Mouse (Mus musculus): ENCODE results near the gene Pbld1. TPM values are rescaled to one million over a fixed set of nuclear protein-coding genes. Genes with fewer than 3 reads are reported as not detected.
A peak's percentile ranks its signal among the peaks of the same experiment; 100 is the strongest.

Pbld1 gene
- polyA plus RNA-seq, 1 experiment from 2014 or later, result 0.58 TPM

- WGBS, result 49% methylated on average over 8 of the region's 8 CpGs
- H3K9ac ChIP-seq (ENCODE audit: low read depth, low read length), result no peak overlapping the region
- ATAC-seq (ENCODE audit: low read depth), result no peak
These were observed 5.6 kb downstream of the Pbld1 start for GRCm38 (mm10) chr10:63065561-63065960.

GRCm38 (mm10) chr10:63065988-63066387, 6.0 kb downstream of the Pbld1 start:
- Histone ChIP-seq H3K27ac (replicated peaks; ENCODE audit: low read depth, low read length) (no peak overlapping the region), H3K27me3 (replicated peaks; ENCODE audit: control insufficient read depth, insufficient read depth, low read length) (no peaks in the 10 kb centered on the region), H3K9me3 (ENCODE audit: control insufficient read depth, low read length) (no peaks in the 10 kb centered on the region), H3K4me3 (ENCODE audit: low read depth, low read length) (no peak overlapping the region), H3K4me1 (ENCODE audit: control insufficient read depth, insufficient read depth, low read length) (no peaks in the 10 kb centered on the region), H3K36me3 (ENCODE audit: control insufficient read depth, insufficient read depth, low read length) (no peaks in the 10 kb centered on the region), H3K9ac (ENCODE audit: low read depth, low read length) (no peak overlapping the region), H3K4me2 (ENCODE audit: low read depth, low read length) (no peak overlapping the region)
- ATAC-seq (ENCODE audit: low read depth), result peak; percentile 88
- peak; percentile 82 for DNase-seq (ENCODE audit: low spot score)
- 13% methylated on average over 5 of the region's 5 CpGs for WGBS

More at GRCm38 (mm10) chr10:63065561-63065960, 5.6 kb downstream of the Pbld1 start:
- Histone ChIP-seq H3K9me3 (ENCODE audit: control insufficient read depth, low read length) (no peaks in the 10 kb centered on the region), H3K4me2 (ENCODE audit: low read depth, low read length) (no peak overlapping the region), H3K36me3 (ENCODE audit: control insufficient read depth, insufficient read depth, low read length) (no peaks in the 10 kb centered on the region), H3K27ac (replicated peaks; ENCODE audit: low read depth, low read length) (no peak overlapping the region), H3K4me3 (ENCODE audit: low read depth, low read length) (no peak overlapping the region), H3K4me1 (ENCODE audit: control insufficient read depth, insufficient read depth, low read length) (no peaks in the 10 kb centered on the region), H3K27me3 (replicated peaks; ENCODE audit: control insufficient read depth, insufficient read depth, low read length) (no peaks in the 10 kb centered on the region)
- no peak for DNase-seq (ENCODE audit: low spot score)

GRCm38 (mm10) chr10:63086304-63086703, 26.3 kb downstream of the Pbld1 start:
- no peak for DNase-seq (ENCODE audit: low spot score)
- Histone ChIP-seq H3K4me3 (ENCODE audit: low read depth, low read length) (no peak overlapping the region), H3K4me2 (ENCODE audit: low read depth, low read length) (no peak overlapping the region), H3K9me3 (ENCODE audit: control insufficient read depth, low read length) (no peaks in the 10 kb centered on the region), H3K9ac (ENCODE audit: low read depth, low read length) (no peak overlapping the region), H3K36me3 (ENCODE audit: control insufficient read depth, insufficient read depth, low read length) (no peaks in the 10 kb centered on the region), H3K27me3 (replicated peaks; ENCODE audit: control insufficient read depth, insufficient read depth, low read length) (no peaks in the 10 kb centered on the region), H3K4me1 (ENCODE audit: control insufficient read depth, insufficient read depth, low read length) (peaks cover 10% of the 10 kb centered on the region), H3K27ac (replicated peaks; ENCODE audit: low read depth, low read length) (no peak overlapping the region)
- no peak for ATAC-seq (ENCODE audit: low read depth)
- 80% methylated on average over 10 of the region's 10 CpGs for WGBS

GRCm38 (mm10) chr10:63089103-63089757, 29.3 kb downstream of the Pbld1 start:
- Histone ChIP-seq H3K9me3 (ENCODE audit: control insufficient read depth, low read length) (no peaks in the 10 kb centered on the region), H3K4me3 (ENCODE audit: low read depth, low read length) (peak overlapping the region; percentile 28), H3K27me3 (replicated peaks; ENCODE audit: control insufficient read depth, insufficient read depth, low read length) (no peaks in the 10 kb centered on the region), H3K27ac (replicated peaks; ENCODE audit: low read depth, low read length) (no peak overlapping the region), H3K4me2 (ENCODE audit: low read depth, low read length) (peak overlapping the region; percentile 56), H3K36me3 (ENCODE audit: control insufficient read depth, insufficient read depth, low read length) (no peaks in the 10 kb centered on the region), H3K4me1 (ENCODE audit: control insufficient read depth, insufficient read depth, low read length) (peaks cover 10% of the 10 kb centered on the region), H3K9ac (ENCODE audit: low read depth, low read length) (peak overlapping the region; percentile 52)
- DNase-seq (ENCODE audit: low spot score) (peak; percentile 56), ATAC-seq (ENCODE audit: low read depth) (peak; percentile 33; the same call in 1 of the 2 replicates)
- 27% methylated on average over 8 of the region's 8 CpGs for WGBS

- no peaks in the 10 kb centered on the region for H3K9me3 ChIP-seq (ENCODE audit: control insufficient read depth, low read length)
- H3K9ac ChIP-seq (ENCODE audit: low read depth, low read length), result peak overlapping the region; percentile 52
- H3K27me3 ChIP-seq (replicated peaks; ENCODE audit: control insufficient read depth, insufficient read depth, low read length), result no peaks in the 10 kb centered on the region
- peak overlapping the region; percentile 56 for H3K4me2 ChIP-seq (ENCODE audit: low read depth, low read length)
- H3K4me1 ChIP-seq (ENCODE audit: control insufficient read depth, insufficient read depth, low read length), result peaks cover 10% of the 10 kb centered on the region
- 5% methylated on average over 26 of the region's 26 CpGs for WGBS
- H3K36me3 ChIP-seq (ENCODE audit: control insufficient read depth, insufficient read depth, low read length), result no peaks in the 10 kb centered on the region
- DNase-seq (ENCODE audit: low spot score) (peak; percentile 55), ATAC-seq (ENCODE audit: low read depth) (0 out of 2 replicates have a peak, but pooled peaks have one; percentile 37)
- no peak overlapping the region for H3K27ac ChIP-seq (replicated peaks; ENCODE audit: low read depth, low read length)
- H3K4me3 ChIP-seq (ENCODE audit: low read depth, low read length), result peak overlapping the region; percentile 28
These were observed 30.0 kb downstream of the Pbld1 start for GRCm38 (mm10) chr10:63089758-63090571.

- DNase-seq (ENCODE audit: low spot score) (no peak), ATAC-seq (ENCODE audit: low read depth) (no peak)
- H3K27ac ChIP-seq (replicated peaks; ENCODE audit: low read depth, low read length), result no peak overlapping the region
- H3K4me1 ChIP-seq (ENCODE audit: control insufficient read depth, insufficient read depth, low read length), result peaks cover 10% of the 10 kb centered on the region
- no peak overlapping the region for H3K4me2 ChIP-seq (ENCODE audit: low read depth, low read length)
- no peaks in the 10 kb centered on the region for H3K36me3 ChIP-seq (ENCODE audit: control insufficient read depth, insufficient read depth, low read length)
- H3K9ac ChIP-seq (ENCODE audit: low read depth, low read length), result no peak overlapping the region
- WGBS, result 69% methylated on average over 7 of the region's 7 CpGs
- H3K9me3 ChIP-seq (ENCODE audit: control insufficient read depth, low read length), result no peaks in the 10 kb centered on the region
- H3K27me3 ChIP-seq (replicated peaks; ENCODE audit: control insufficient read depth, insufficient read depth, low read length), result no peaks in the 10 kb centered on the region
- no peak overlapping the region for H3K4me3 ChIP-seq (ENCODE audit: low read depth, low read length)
These were observed 32.0 kb downstream of the Pbld1 start for GRCm38 (mm10) chr10:63091915-63092314.

- Histone ChIP-seq H3K4me1 (ENCODE audit: control insufficient read depth, insufficient read depth, low read length) (peaks cover 10% of the 10 kb centered on the region), H3K9ac (ENCODE audit: low read depth, low read length) (no peak overlapping the region), H3K27ac (replicated peaks; ENCODE audit: low read depth, low read length) (no peak overlapping the region), H3K27me3 (replicated peaks; ENCODE audit: control insufficient read depth, insufficient read depth, low read length) (peaks cover 5% of the 10 kb centered on the region), H3K9me3 (ENCODE audit: control insufficient read depth, low read length) (no peaks in the 10 kb centered on the region), H3K4me2 (ENCODE audit: low read depth, low read length) (no peak overlapping the region), H3K36me3 (ENCODE audit: control insufficient read depth, insufficient read depth, low read length) (no peaks in the 10 kb centered on the region), H3K4me3 (ENCODE audit: low read depth, low read length) (no peak overlapping the region)
- 66% methylated on average over 9 of the region's 10 CpGs for WGBS
- ATAC-seq (ENCODE audit: low read depth) (no peak), DNase-seq (ENCODE audit: low spot score) (no peak)
These were observed 32.9 kb downstream of the Pbld1 start for GRCm38 (mm10) chr10:63092616-63093550.

GRCm38 (mm10) chr10:63096757-63097156, 36.8 kb downstream of the Pbld1 start:
- no peak for ATAC-seq (ENCODE audit: low read depth)
- peaks cover 38% of the 10 kb centered on the region for H3K27me3 ChIP-seq (replicated peaks; ENCODE audit: control insufficient read depth, insufficient read depth, low read length)
- 44% methylated on average over 2 of the region's 2 CpGs for WGBS

More at GRCm38 (mm10) chr10:63096757-63097156, 36.8 kb downstream of the Pbld1 start:
- no peaks in the 10 kb centered on the region for H3K4me1 ChIP-seq (ENCODE audit: control insufficient read depth, insufficient read depth, low read length)
- no peaks in the 10 kb centered on the region for H3K9me3 ChIP-seq (ENCODE audit: control insufficient read depth, low read length)
- no peak overlapping the region for H3K4me2 ChIP-seq (ENCODE audit: low read depth, low read length)
- H3K4me3 ChIP-seq (ENCODE audit: low read depth, low read length), result no peak overlapping the region
- no peak overlapping the region for H3K9ac ChIP-seq (ENCODE audit: low read depth, low read length)
- H3K27ac ChIP-seq (replicated peaks; ENCODE audit: low read depth, low read length), result no peak overlapping the region
- no peak for DNase-seq (ENCODE audit: low spot score)
- no peaks in the 10 kb centered on the region for H3K36me3 ChIP-seq (ENCODE audit: control insufficient read depth, insufficient read depth, low read length)

Data from embryonic facial prominence, embryonic 14.5 days (tissue).